15 mouse cellular contexts compared by ENCODE assay signal in the genomic region with DNA sequence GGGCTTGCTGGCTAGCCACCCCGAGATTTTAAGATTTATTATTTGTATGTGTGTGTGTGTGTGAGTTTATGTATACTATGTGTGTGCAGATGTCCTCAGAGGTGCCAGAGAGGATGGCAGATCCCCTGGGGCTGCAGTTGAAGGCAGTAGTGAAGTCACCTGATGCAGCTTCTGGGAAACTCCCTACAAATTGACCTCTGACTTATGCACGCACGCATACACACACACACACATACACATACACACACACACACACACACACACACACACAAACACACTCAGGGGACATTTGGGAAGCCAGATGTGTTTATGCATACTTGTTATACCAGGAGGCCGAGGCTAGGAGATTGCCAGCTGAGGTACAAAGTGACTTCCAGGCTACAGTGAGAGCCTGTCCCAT.
"Had no signal": no experiment of that assay in that cellular context is flagged by ENCODE, and none has a peak within 500 bp of the region (broad histone marks: within the 10 kb centered on the region; RNA-seq: fewer than 3 reads in every experiment).

No protein-coding gene starts in this region.

- H3K9ac ChIP-seq: liver, embryonic 14.5 days; lung, embryonic 14.5 days; midbrain, embryonic 12.5 days; neural tube, embryonic 13.5 days had no signal

- H3K27me3 ChIP-seq: midbrain, embryonic 12.5 days; neural tube, embryonic 13.5 days had no signal

- ATAC-seq: midbrain, embryonic 16.5 days had no signal

- H3K4me2 ChIP-seq: lung, embryonic 14.5 days; midbrain, embryonic 12.5 days; neural tube, embryonic 13.5 days had no signal

- H3K4me1 ChIP-seq: midbrain, embryonic 10.5 days had no signal

- H3K9me3 ChIP-seq: midbrain, embryonic 10.5 days; neural tube, embryonic 13.5 days had no signal

- H3K4me3 ChIP-seq: midbrain, embryonic 10.5 days; midbrain, embryonic 12.5 days; myocyte; neural tube, embryonic 13.5 days had no signal

- DNase-seq: lung, adult 18-20 months; lung, embryonic 14.5 days; lung, postnatal 10 days; lung, postnatal 4 days; midbrain, embryonic 14.5 days; right cerebral cortex, postnatal 14 days; thymus, adult 18-20 months; thymus, postnatal 25 days; thymus, postnatal 4 days had no signal

- H3K27ac ChIP-seq: liver, embryonic 14.5 days; midbrain, embryonic 10.5 days; midbrain, embryonic 12.5 days; neural tube, embryonic 13.5 days had no signal
